Mouse (Mus musculus): Measurements from ENCODE around the gene Foxf2.

GRCm38 (mm10) chr13:31665376-31665775, 39.8 kb downstream of the Foxf2 start:
- no peak for TF ChIP-seq CHD2 (IDR thresholded peaks at IDR 0.05; ENCODE audit: low read depth, low read length)
- no peak for TF ChIP-seq MAFK (IDR thresholded peaks at IDR 0.05; ENCODE audit: insufficient read depth, low read depth, low read length)
